Mouse (Mus musculus) adrenal gland, postnatal 25 days (tissue): ENCODE results near the gene Tmem213. TPM values are rescaled to one million over a fixed set of nuclear protein-coding genes. Genes with fewer than 3 reads are reported as not detected.

Experiments
- DNase-seq: peaks from one replicate; pipeline ENCODE4 v3.0.0; 2021; ENCODE audit warnings: mixed read lengths
- total RNA-seq: library from RNA; stranded (reverse); gene quantifications from 2 replicates; pipeline ENCODE4 v1.2.3, GENCODE M21; 2021

Gene Tmem213
- total RNA-seq, 1 experiment from 2014 or later = not detected

GRCm38 (mm10) chr6:38118341-38118740 lies 9.3 kb downstream of the Tmem213 start:
- DNase-seq = no peak

- no peak for DNase-seq
These were observed 11.8 kb downstream of the Tmem213 start for GRCm38 (mm10) chr6:38120681-38121371.

DNA sequence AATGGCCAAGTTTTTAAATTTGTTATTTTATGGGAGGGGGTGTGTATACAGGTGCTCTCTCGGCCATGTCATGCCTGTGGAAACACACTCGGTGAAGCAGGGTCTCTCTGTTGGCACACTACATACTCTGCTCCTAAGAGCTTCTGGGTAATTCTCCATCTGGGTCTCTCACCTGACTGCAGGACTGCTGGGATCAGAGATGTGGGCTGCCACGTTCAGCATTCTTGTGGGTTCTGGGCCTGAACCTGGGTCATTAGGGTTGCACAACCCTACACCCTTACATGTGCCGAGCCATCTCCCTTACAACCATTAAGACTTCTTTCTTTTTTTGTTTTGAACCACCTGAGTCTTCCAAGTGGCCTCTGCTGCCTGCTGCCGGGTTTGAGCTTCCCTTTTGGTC lies 12.8 kb downstream of the Tmem213 start:
- DNase-seq = no peak

DNA sequence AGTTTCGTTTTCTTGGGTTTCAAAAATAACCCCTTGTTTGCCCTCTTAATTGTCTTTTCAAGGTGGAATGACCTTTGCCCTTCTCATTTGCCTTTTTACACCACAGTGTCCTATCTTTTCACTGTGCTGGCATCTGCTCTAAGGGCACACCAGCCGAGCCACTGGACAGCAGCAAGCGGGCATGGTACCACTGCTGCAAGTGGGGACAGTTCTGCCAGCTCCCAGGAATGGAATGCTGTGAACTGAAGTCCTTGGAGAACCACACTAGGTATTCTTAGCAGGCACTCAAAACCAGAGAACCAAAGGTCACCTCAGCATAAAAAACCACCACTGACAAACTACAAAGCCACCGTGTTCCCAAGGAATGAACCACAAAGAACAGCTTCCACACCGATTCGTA lies 13.7 kb downstream of the Tmem213 start:
- DNase-seq = no peak

- no peak for DNase-seq
These were observed 14.6 kb downstream of the Tmem213 start for GRCm38 (mm10) chr6:38123471-38124206.

GRCm38 (mm10) chr6:38124207-38124835 lies 15.3 kb downstream of the Tmem213 start, which contains the start of gene Atp6v0a4:
Atp6v0a4 (minus strand) TSS chr6:38124586.
- no peak for DNase-seq

- no peak for DNase-seq
These were observed 15.8 kb downstream of the Tmem213 start for GRCm38 (mm10) chr6:38124882-38125281.

- no peak for DNase-seq
These were observed 16.4 kb downstream of the Tmem213 start for GRCm38 (mm10) chr6:38125462-38125861.

DNA sequence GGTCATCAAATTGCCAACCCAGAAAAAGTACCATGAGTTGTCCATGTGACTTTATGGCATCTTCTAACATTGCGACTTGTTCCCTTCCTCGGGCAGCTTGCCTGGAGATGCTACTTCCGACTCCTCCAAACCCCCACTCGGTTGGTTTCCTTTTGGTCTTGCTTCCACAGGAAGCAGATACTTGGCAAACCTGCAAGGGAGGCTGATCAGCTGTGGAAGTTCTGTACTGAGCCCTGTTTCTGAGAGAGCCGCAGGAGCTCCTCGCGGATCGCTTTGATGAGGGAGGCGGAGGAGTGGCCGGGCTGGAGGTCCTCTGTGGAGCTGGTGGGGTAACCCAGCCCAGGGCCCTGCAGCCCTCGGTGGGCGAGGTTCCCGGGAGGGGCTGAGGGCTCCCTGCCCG lies 19.1 kb downstream of the Tmem213 start:
- no peak for DNase-seq

DNA sequence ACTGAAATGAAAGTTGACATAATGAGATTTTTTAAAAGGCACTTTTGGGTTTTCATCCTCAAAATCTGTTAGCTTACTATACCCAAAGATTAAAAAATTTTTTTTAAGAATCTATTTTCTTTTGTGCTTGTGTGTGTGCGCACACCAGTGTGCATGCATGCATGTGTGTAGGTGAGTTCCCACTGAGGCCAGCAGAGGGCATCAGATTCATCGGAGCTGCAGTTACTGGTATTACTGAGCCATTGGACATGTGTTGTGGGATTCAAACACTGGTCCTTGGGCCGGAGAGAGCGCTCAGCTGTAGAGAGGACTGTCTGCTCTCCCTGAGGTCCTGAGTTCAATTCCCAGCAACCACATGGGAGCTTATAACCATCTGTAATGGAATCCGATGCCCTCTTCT lies 20.8 kb downstream of the Tmem213 start:
- DNase-seq = no peak

DNA sequence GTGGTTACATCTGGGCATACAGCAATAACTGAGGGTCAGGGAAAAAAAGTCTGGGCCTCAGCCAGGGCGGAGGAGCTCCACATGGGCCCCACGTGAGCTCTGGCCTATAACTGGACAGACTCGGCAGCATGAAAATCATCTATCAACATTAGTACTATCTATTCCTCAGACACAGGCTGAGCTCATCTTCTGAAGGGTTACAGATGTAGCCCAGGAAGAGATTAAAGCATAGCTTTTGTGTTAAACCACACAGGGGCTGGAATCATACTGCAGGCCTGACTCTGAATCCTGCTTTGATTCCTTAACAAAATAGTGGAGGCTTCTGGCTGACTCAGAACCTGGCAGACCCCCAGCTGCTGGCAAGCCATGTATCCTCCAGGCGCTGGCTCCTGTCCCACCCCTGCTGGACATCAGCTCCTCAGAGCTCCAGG lies 22.8 kb downstream of the Tmem213 start:
- peak; percentile 87 for DNase-seq

DNA sequence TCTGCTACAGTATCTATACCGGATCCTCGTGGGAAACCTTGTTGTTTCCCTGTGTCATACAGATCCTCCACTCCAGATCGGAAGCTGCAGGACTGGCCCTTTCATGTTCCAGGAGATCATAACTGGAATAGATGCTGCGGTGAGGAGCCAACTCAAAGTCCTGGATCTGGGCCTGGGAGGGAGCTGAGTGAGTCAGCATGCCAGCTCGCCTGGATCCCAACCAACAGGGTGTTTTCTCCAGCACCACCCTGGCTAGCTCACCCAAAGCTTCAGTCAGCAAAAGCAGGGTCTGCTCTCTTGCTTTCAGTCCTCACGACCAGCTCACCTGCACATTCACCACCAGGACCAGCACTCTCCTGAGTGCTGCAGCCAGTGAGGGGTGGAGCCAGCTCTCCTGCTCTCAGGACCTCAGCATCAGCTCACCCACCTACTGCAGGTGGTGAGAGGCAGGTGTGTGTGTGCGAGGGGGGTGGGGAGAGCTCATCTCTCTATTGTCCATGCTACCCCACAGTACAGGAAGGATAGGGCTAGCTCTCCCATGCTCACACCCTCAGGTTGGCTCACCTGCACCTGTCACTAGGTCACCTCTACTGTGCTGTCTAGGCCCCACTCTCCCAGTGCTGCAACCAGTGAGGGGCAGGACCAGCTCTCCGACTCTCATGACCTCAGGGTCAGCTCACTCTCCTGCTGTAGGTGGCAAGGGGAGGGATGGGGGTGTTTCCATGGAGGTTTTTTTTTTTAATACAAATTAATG lies 25.9 kb downstream of the Tmem213 start:
- DNase-seq = peak; percentile 66

- no peak for DNase-seq
These were observed 30.0 kb downstream of the Tmem213 start for GRCm38 (mm10) chr6:38139086-38139485.

DNA sequence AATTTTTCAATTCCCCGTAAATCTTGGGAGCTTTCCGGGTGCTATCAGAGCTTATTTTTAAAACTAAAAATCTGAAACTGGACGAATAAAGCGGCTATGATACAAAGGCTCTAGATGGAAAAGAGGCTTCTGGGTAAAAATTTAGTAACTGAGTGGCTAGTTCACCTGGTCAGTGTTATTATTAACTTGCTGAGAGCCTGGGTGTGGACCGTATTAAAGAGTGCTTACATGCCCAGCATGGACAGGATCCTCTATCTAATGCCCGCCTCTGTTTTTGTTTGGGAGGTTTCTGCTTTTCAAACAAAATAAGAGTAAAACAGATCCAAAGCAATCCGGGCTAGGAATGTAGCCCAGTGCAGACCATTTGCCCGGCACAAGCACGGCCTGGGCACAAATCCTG lies 31.3 kb downstream of the Tmem213 start:
- DNase-seq = no peak

DNA sequence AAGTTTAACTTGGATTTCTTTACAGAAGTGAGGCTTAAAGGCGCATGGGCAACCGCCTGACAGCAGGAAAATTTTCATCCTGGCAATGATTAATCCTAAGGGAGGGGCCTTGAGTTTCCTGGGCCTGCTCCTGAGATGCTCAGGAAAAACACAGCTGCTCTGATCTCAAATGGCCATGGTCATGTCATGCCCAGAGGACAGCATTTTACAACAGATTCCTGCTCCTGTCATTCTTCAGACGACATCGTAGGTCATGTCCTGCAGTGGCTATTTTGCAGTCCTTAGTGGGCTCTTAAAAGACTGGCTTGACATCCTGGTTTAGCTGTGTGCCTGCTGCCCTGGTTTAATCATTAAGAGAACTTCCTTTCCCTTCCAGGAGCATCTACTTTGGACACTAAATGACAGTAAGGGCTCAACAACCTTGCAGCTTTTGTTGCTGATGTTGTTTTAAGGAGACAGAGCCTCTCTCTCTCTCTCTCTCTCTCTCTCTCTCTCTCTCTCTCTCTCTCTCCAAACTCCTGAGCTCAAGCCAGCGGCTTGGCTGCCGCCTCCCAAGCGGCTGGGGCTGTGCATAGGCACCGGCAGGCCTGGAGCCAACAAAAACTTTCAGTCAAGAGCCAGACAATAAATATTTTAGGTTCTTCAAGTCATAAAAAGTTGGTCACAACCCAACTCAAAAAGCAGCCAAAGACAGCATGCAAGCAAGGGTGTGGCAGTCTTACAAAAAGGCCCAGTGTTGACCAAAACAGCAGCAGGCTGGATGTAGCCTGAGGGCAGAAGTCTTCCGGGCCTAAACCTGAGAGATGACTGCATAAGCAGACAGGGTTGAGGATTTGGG lies 35.3 kb downstream of the Tmem213 start:
- DNase-seq = peak; percentile 55

- no peak for DNase-seq
These were observed 36.5 kb downstream of the Tmem213 start for GRCm38 (mm10) chr6:38145463-38146065.

DNA sequence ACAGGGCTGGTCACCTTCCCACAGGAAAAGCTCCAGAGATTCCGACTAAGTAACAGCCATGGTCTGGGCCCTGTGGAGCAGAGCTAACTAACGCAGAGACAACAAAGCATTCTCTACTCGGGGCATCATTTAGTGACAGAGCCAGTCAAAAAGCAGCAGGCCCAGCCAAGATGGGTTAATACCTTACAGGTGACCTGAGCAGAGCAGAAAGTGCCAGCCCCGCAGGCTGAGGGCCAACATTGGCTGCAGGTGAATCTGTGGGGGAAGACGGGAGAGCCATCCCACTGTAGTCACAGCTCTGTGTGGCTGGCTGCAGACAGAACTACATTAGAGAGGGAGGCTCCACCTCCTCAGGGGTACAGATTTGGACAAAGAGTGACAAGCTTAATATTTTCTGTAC lies 38.2 kb downstream of the Tmem213 start:
- DNase-seq = no peak

DNA sequence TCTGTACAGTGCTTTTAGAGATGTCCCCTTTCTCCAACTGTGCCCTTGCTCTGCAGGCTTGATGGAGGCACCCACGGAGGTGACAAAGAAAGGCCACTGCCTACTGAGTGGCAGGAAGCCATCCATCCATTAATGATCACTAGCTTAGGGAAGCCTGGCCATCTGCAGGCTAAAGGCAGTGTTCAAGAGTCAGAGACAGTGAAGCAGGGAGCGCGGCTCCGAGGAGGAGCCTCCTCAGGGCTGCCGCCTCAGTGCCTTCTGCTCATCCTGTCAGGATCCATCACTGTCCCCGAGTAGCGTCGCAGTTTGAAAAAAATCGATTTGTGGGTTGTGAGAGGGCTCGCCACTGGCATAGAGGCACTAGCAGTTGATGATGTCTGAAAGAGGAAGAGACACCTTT lies 39.6 kb downstream of the Tmem213 start:
- no peak for DNase-seq

- DNase-seq = no peak
These were observed 40.4 kb downstream of the Tmem213 start for GRCm38 (mm10) chr6:38149483-38149882.

DNA sequence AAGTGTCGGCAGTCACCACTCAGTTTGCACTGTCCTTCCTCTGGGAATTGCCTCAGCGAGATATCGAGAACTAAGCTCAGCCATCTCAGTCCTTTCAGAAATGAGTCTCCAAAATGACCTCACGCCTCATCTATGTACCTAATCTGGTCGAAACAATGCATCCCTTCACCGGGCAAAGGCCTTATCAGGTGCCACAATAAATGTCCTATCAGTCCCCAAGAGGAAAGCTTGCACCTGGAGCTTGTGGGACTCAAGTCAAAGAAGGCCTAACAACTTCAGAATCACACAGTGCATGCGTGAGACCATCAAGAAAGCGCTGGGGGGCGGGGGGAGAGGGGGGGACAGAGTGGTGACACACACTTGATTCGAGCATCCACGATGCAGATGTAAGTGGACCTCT lies 43.2 kb downstream of the Tmem213 start:
- DNase-seq = no peak

- no peak for DNase-seq
These were observed 47.1 kb downstream of the Tmem213 start for GRCm38 (mm10) chr6:38156204-38156603.
